Mouse (Mus musculus): Measurements from ENCODE around the gene Nhsl2.
"Not testable (repeated sequence)": the region's sequence is repeated elsewhere in the genome, so short reads cannot be mapped to it uniquely, and the experiment has no call there.

Nhsl2 gene

DNA sequence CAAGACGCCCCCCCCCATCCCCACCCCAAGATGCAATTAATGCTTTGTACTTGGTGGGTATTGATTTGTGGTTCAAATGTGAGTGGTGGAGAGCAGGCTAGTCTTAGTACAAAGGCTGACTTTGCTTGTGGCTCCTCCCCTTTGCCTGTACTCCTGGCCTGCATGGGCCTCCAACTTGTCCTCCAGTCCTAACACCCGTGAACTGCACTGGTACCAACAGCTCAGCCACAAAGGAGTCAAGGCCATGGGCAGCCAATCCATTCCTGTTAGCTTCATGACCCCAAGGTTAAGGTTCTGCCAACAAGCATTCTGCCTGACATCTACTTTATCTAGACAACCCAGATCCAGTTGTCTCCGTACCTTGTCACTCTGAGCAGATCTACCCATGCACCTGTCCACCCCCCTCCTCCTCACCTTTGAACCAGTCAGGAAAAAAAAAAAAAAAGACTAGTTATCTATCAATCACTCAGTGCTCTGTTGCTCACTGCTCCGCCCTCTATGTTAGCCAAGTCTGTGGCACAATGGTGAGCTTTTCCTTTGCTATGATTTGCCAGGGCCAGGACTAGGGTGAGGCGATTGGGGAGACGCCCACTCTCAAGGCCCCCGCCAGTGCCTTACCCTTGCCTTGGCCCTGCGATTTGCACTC lies 236.7 kb downstream of the Nhsl2 start:
- no peak for DNase-seq (ENCODE audit: low spot score in 2 of 2)

DNA sequence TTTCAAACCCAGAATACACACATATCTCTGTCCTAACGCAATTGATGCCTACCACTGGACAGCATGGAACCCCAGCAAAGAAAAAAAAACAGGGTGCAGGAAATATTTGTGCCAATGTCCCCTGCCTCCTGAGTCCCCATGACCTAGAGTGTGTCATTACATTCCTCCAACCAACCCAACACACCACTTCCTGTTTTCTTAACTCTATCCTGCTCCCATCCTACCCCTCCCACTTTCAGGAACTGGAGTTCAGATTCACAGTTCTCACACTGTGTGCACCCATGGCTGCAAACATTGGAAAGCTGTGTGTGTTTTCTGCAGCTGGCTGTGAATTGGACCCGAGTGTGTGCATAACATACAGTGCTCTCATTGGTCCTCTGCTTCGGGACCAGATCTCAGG lies 241.4 kb downstream of the Nhsl2 start:
- no peak for DNase-seq (ENCODE audit: low spot score in 2 of 2)

DNA sequence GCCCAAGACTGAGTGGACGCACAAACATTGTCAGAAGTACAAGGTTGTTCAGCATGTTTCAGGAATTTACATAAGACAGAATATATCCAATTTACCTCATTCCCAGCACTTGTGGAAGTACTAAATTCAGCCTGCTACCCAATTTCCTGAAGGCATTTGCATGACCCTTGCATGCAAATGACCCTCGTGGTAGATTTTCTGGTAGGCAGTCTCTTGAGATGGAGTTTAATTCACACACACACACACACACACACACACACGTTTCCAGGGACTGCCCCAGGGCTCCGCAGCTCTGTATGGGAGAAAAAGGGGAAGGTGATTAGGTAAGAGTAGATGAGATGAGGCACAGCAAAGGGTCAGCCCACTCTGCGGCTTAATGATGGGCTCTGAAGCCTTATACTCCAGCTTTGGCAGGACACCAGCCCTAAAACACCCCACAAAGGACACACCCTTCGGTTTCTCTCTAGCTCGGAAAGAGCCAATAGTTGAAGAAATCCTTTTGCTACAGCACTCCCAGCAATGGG lies 245.3 kb downstream of the Nhsl2 start:
- DNase-seq (ENCODE audit: low spot score in 2 of 2) = no peak

DNA sequence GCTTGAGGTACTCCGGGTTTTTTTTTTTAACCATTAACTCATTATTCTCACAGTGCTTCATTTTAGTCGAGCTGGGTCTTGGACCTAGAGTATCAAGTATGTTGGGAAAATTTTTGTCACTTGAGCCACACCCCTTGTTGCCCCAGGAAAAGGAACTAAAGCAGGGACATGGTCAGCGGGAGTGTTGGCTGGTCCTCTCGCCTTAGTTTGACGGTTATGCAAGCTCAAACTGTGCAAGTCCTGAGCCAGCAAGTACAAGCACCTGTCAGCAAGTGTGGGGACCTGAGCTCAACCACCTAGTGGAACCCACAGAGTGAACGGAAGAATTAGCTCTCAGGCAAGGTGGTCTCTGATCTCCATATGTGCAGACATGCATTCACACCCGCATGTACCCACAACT lies 252.7 kb downstream of the Nhsl2 start:
- DNase-seq (ENCODE audit: low spot score in 2 of 2) = no peak

DNA sequence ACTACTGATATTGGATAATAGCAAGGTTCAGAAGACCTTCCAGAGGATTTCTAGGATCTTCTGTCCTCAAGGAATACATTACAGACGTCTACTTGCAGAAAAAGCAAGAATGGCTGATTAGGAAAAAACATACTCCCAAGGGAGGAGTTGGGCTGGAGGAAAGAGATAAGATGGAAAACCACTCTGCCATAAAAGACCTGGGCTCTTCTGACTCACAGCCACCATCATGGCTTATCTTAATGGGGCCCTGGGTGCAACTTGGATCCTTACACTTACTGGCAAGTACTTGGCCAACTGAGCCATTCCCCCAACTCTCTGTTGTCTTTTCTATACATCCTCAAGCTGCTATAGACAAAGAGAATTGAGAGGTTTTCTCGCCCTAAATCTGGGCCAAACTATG lies 254.6 kb downstream of the Nhsl2 start:
- not testable (repeated sequence) for DNase-seq (ENCODE audit: low spot score in 2 of 2)

DNA sequence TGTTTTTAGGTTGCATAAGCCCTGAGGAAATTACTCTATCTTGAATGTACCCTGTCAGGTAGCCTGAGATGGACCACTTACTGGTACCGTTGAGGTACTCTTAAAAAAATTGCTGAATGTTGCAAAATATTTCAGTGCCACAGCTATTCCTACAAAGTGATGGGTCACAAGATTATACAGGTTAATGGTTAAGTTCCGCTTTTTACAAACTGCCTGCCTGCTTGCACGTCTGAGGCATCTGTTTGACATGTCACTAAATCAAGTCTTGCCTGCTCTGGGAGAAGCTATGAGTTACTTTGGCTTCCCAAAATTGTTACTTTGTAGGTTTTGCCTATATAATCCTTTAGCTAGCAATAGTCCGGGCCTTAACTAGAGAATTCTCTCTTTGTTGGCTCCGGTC lies 260.2 kb downstream of the Nhsl2 start:
- DNase-seq (ENCODE audit: low spot score in 2 of 2) = not testable (repeated sequence)

DNA sequence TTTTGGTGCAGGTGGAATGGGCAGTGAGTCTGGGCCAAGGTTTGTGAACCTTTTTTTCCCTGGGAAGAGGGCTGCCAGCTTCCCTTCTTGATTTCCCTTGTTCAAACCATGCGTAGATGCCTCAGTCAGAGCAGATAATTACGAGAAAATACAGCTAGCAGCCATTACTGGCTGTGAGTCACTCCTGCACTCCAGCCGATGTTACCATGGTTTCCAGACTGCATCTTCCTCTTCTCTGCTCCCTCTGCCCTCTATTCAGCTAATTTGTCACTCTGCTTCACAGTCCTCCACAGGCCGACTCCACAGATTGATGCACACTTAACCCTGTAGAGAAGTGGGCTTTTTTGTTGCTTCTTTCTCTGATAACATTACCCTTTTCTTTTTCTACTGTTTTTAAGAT lies 266.5 kb downstream of the Nhsl2 start:
- no peak for DNase-seq (ENCODE audit: low spot score in 2 of 2)

DNA sequence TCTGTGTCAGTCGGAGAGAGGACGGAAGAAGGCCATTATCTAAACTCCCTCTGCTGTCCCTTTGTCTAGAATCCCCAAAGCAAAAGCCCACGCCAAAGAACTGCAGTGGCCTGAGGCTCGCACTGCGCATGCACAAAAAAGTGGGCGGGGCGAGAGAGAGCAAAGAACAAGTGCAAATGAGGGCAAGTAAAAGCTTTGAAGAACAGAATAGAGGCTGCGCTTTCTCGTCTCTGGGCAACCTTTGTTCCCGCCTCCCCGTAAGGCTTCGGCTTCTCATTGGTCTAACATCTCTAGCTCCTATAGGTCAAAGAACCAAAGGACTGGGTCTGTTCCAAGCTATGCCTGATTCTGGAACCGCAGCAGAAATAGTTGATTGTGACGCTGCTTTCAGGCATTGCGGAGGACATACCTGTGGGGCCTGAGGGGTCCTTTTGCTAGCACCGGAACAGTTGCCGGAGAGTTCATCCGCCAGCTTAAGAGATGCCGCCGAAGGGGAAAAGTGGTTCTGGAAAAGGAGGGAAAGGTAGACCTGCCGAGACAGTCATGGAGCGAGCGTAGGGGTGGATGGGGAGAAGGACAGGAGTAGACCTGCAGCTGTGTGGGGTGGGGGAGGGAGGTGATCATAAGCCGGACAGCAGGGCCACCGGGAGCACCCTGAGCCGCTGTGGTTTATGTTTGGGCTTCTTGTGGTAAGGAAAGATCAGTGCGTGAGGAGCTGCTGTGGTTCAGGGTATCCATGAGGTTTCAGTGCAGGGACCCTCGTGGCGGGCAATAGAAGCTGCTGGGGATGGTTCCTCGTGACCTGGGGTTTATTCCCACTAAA lies 270.1 kb downstream of the Nhsl2 start, which contains the start of gene Pin4:
Gene Pin4, plus strand, starts transcription at position 406 of the 823 bp plus-strand sequence.
- DNase-seq (ENCODE audit: low spot score in 2 of 2) = peak; percentile 87 to 96

DNA sequence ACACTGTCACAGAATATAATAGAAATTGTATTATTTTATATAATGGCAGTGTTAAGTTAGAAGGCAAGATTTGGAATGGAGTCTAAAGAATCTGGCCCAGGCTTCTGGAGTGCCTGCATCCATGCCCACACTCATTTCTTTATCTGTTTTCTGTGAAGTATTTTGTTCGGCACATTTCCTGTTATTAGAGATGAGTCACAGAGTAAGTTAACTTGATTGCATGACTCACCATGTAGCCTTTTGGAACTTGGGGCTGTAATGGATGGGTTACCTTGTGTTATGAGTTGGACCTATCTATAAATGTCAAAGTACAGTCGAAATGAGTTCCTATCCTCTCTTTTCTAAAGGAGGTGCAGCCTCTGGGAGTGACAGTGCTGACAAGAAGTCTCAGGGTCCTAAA lies 272.1 kb downstream of the Nhsl2 start:
- no peak for DNase-seq (ENCODE audit: low spot score in 2 of 2)

DNA sequence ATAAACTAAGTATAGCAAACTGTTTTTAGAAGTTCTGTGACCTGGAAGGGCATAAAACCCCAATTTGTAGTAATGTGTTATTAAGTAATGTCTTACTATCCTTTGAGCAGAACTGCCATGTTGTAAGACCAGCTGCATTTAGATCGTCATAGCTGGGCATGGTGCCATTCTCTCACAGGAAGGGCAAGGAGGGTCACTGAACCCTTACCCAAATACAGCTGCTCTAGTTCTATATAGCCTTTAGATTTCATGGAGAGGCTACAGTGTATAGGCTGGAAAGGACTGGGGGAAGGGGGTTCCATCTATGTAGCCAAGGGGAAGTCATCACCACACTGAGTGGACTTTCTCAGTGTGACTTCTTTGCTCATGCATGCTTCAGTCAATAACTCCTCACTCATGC lies 292.0 kb downstream of the Nhsl2 start:
- DNase-seq (ENCODE audit: low spot score in 2 of 2) = no peak

Data from frontal cortex, postnatal 14 days (tissue).